Mouse (Mus musculus): ENCODE measurements around the gene Doc2g. TPM values are rescaled to one million over a fixed set of nuclear protein-coding genes. Genes with fewer than 3 reads are reported as not detected.
"Not testable (repeated sequence)": the region's sequence is repeated elsewhere in the genome, so short reads cannot be mapped to it uniquely, and the experiment has no call there.

Gene Doc2g
- polyA plus RNA-seq, 1 experiment from 2014 or later: 3.8 TPM

GRCm38 (mm10) chr19:3972229-3972628 lies 30.9 kb upstream of the Doc2g start, which contains the start of gene Aldh3b2:
TSS of gene Aldh3b2 (plus strand) at chr19:3972328.
- Histone ChIP-seq H3K36me3 (no peaks in the 10 kb centered on the region), H3K9me3 (no peaks in the 10 kb centered on the region), H3K9ac (no peak within 1 kb of the TSS), H3K27me3 (replicated peaks) (no peaks in the 10 kb centered on the region), H3K4me2 (replicated peaks) (no peak within 1 kb of the TSS), H3K27ac (0 out of 2 replicates have a peak within 1 kb of the TSS, but pooled peaks have one; percentile 6), H3K4me3 (replicated peaks) (no peak within 1 kb of the TSS), H3K4me1 (replicated peaks) (0 out of 2 replicates have a peak, but pooled peaks cover 5% of the 10 kb centered on the region)
- ATAC-seq: peak; percentile 84
- WGBS: 19% methylated on average over 9 of the region's 9 CpGs

- H3K27me3 ChIP-seq (replicated peaks); H3K9me3 ChIP-seq; ATAC-seq; H3K36me3 ChIP-seq; H3K27ac ChIP-seq; H3K4me2 ChIP-seq (replicated peaks); H3K4me3 ChIP-seq (replicated peaks); H3K9ac ChIP-seq; H3K4me1 ChIP-seq (replicated peaks): not testable (repeated sequence)
- WGBS: 89% methylated on average over 6 of the region's 6 CpGs
These were observed 28.5 kb upstream of the Doc2g start for GRCm38 (mm10) chr19:3974608-3975007.

- WGBS: 65% methylated on average over 2 of the region's 2 CpGs
- no peaks in the 10 kb centered on the region for H3K36me3 ChIP-seq
- peaks cover 5% of the 10 kb centered on the region; the same call in 1 of the 2 replicates for H3K4me1 ChIP-seq (replicated peaks)
- H3K9me3 ChIP-seq: no peaks in the 10 kb centered on the region
- no peak overlapping the region for H3K27ac ChIP-seq
- ATAC-seq: no peak
- no peak overlapping the region for H3K9ac ChIP-seq
- H3K27me3 ChIP-seq (replicated peaks): no peaks in the 10 kb centered on the region
- H3K4me3 ChIP-seq (replicated peaks): no peak overlapping the region
- H3K4me2 ChIP-seq (replicated peaks): no peak overlapping the region
These were observed 27.2 kb upstream of the Doc2g start for GRCm38 (mm10) chr19:3975866-3976265.

- Histone ChIP-seq H3K27ac (no peak overlapping the region), H3K27me3 (replicated peaks) (no peaks in the 10 kb centered on the region), H3K4me1 (replicated peaks) (peaks cover 7% of the 10 kb centered on the region), H3K4me2 (replicated peaks) (no peak overlapping the region), H3K4me3 (replicated peaks) (no peak overlapping the region), H3K9ac (no peak overlapping the region), H3K36me3 (no peaks in the 10 kb centered on the region), H3K9me3 (no peaks in the 10 kb centered on the region)
- whole genome bisulfite sequencing: 7% methylated on average over 4 of the region's 4 CpGs
- peak; percentile 81 for ATAC-seq
These were observed 22.8 kb upstream of the Doc2g start for GRCm38 (mm10) chr19:3980309-3980708.

- no peak overlapping the region for H3K4me3 ChIP-seq (replicated peaks)
- H3K4me2 ChIP-seq (replicated peaks): no peak overlapping the region
- WGBS: 70% methylated on average over 9 of the region's 9 CpGs
- H3K4me1 ChIP-seq (replicated peaks): peaks cover 11% of the 10 kb centered on the region
- no peaks in the 10 kb centered on the region for H3K36me3 ChIP-seq
- no peaks in the 10 kb centered on the region for H3K9me3 ChIP-seq
- ATAC-seq: no peak
- no peak overlapping the region for H3K27ac ChIP-seq
- no peaks in the 10 kb centered on the region for H3K27me3 ChIP-seq (replicated peaks)
- H3K9ac ChIP-seq: no peak overlapping the region
These were observed 22.2 kb upstream of the Doc2g start for GRCm38 (mm10) chr19:3980917-3981316.

GRCm38 (mm10) chr19:3983527-3984200 lies 19.4 kb upstream of the Doc2g start:
- H3K9ac ChIP-seq: no peak overlapping the region
- no peak for ATAC-seq
- WGBS: 58% methylated on average over 9 of the region's 9 CpGs

GRCm38 (mm10) chr19:3985261-3985681 lies 17.8 kb upstream of the Doc2g start:
- H3K4me2 ChIP-seq (replicated peaks): 0 out of 2 replicates have a peak overlapping the region, but pooled peaks have one; percentile 6
- H3K27ac ChIP-seq: peak overlapping the region; percentile 39
- no peak overlapping the region for H3K4me3 ChIP-seq (replicated peaks)
- H3K27me3 ChIP-seq (replicated peaks): no peaks in the 10 kb centered on the region
- H3K9me3 ChIP-seq: no peaks in the 10 kb centered on the region
- no peaks in the 10 kb centered on the region for H3K36me3 ChIP-seq
- 31% methylated on average over 8 of the region's 8 CpGs for WGBS
- no peak overlapping the region for H3K9ac ChIP-seq
- ATAC-seq: no peak
- H3K4me1 ChIP-seq (replicated peaks): peaks cover 22% of the 10 kb centered on the region

More at GRCm38 (mm10) chr19:3983527-3984200, 19.4 kb upstream of the Doc2g start:
- Histone ChIP-seq H3K9me3 (no peaks in the 10 kb centered on the region), H3K36me3 (no peaks in the 10 kb centered on the region), H3K4me2 (replicated peaks) (no peak overlapping the region), H3K4me3 (replicated peaks) (no peak overlapping the region), H3K27me3 (replicated peaks) (no peaks in the 10 kb centered on the region), H3K27ac (no peak overlapping the region), H3K4me1 (replicated peaks) (peaks cover 22% of the 10 kb centered on the region)

- H3K9ac ChIP-seq: no peak within 1 kb of the TSS
- 7% methylated on average over 8 of the region's 8 CpGs for WGBS
- no peaks in the 10 kb centered on the region for H3K36me3 ChIP-seq
- H3K27me3 ChIP-seq (replicated peaks): no peaks in the 10 kb centered on the region
- ATAC-seq: peak; percentile 89
- no peaks in the 10 kb centered on the region for H3K9me3 ChIP-seq
- peaks cover 22% of the 10 kb centered on the region for H3K4me1 ChIP-seq (replicated peaks)
- peak within 1 kb of the TSS; percentile 50 for H3K4me2 ChIP-seq (replicated peaks)
- peak within 1 kb of the TSS; percentile 14; the same call in 1 of the 2 replicates for H3K4me3 ChIP-seq (replicated peaks)
- H3K27ac ChIP-seq: peak within 1 kb of the TSS; percentile 48
These were observed 16.8 kb upstream of the Doc2g start, which contains the start of gene Acy3 for GRCm38 (mm10) chr19:3986334-3986733. TSS of gene Acy3 (plus strand) at chr19:3986570.

GRCm38 (mm10) chr19:3988066-3988465 lies 15.0 kb upstream of the Doc2g start:
- no peak overlapping the region for H3K9ac ChIP-seq
- ATAC-seq: no peak
- H3K27ac ChIP-seq: no peak overlapping the region
- 83% methylated on average over 14 of the region's 14 CpGs for WGBS
- H3K4me3 ChIP-seq (replicated peaks): no peak overlapping the region
- no peaks in the 10 kb centered on the region for H3K36me3 ChIP-seq
- no peaks in the 10 kb centered on the region for H3K27me3 ChIP-seq (replicated peaks)
- no peaks in the 10 kb centered on the region for H3K9me3 ChIP-seq
- H3K4me2 ChIP-seq (replicated peaks): no peak overlapping the region
- H3K4me1 ChIP-seq (replicated peaks): peaks cover 26% of the 10 kb centered on the region

- Histone ChIP-seq H3K36me3 (no peaks in the 10 kb centered on the region), H3K9me3 (no peaks in the 10 kb centered on the region), H3K27ac (no peak overlapping the region), H3K4me2 (replicated peaks) (no peak overlapping the region), H3K27me3 (replicated peaks) (no peaks in the 10 kb centered on the region), H3K4me1 (replicated peaks) (peaks cover 27% of the 10 kb centered on the region), H3K4me3 (replicated peaks) (no peak overlapping the region), H3K9ac (no peak overlapping the region)
- WGBS: 84% methylated on average over 4 of the region's 4 CpGs
- ATAC-seq: no peak
These were observed 14.4 kb upstream of the Doc2g start for GRCm38 (mm10) chr19:3988750-3989149.

- no peaks in the 10 kb centered on the region for H3K27me3 ChIP-seq (replicated peaks)
- no peak overlapping the region for H3K27ac ChIP-seq
- H3K4me2 ChIP-seq (replicated peaks): no peak overlapping the region
- no peaks in the 10 kb centered on the region for H3K36me3 ChIP-seq
- WGBS: 34% methylated on average over 6 of the region's 6 CpGs
- no peak overlapping the region for H3K9ac ChIP-seq
- ATAC-seq: no peak
- no peak overlapping the region for H3K4me3 ChIP-seq (replicated peaks)
- H3K9me3 ChIP-seq: no peaks in the 10 kb centered on the region
- H3K4me1 ChIP-seq (replicated peaks): peaks cover 19% of the 10 kb centered on the region
These were observed 12.3 kb upstream of the Doc2g start for GRCm38 (mm10) chr19:3990804-3991203.

- peaks cover 13% of the 10 kb centered on the region for H3K4me1 ChIP-seq (replicated peaks)
- no peaks in the 10 kb centered on the region for H3K9me3 ChIP-seq
- H3K36me3 ChIP-seq: no peaks in the 10 kb centered on the region
- no peaks in the 10 kb centered on the region for H3K27me3 ChIP-seq (replicated peaks)
- no peak overlapping the region for H3K27ac ChIP-seq
- H3K4me2 ChIP-seq (replicated peaks): no peak overlapping the region
- ATAC-seq: no peak
- 92% methylated on average over 3 of the region's 3 CpGs for WGBS
- H3K9ac ChIP-seq: no peak overlapping the region
- no peak overlapping the region for H3K4me3 ChIP-seq (replicated peaks)
These were observed 11.6 kb upstream of the Doc2g start for GRCm38 (mm10) chr19:3991562-3991961.

- Histone ChIP-seq H3K4me1 (replicated peaks) (peaks cover 9% of the 10 kb centered on the region), H3K9ac (no peak overlapping the region), H3K4me2 (replicated peaks) (no peak overlapping the region), H3K27ac (no peak overlapping the region), H3K36me3 (no peaks in the 10 kb centered on the region), H3K9me3 (no peaks in the 10 kb centered on the region), H3K4me3 (replicated peaks) (no peak overlapping the region), H3K27me3 (replicated peaks) (no peaks in the 10 kb centered on the region)
- WGBS: 92% methylated on average over 3 of the region's 3 CpGs
- ATAC-seq: no peak
These were observed 11.1 kb upstream of the Doc2g start for GRCm38 (mm10) chr19:3991966-3992365.

All from intestine, embryonic 15.5 days (tissue).